Mouse (Mus musculus) midbrain, postnatal 0 days (tissue): ENCODE results near the gene Cdc6. TPM values are rescaled to one million over a fixed set of nuclear protein-coding genes. Genes with fewer than 3 reads are reported as not detected.

Source experiments
- ATAC-seq: fragments of 200-750 bp; cut with Nextera tagmentation; 2 replicates; pipeline ENCODE4 v1.8.0; 2017; ENCODE audit warnings: moderate number of reproducible peaks, mild to moderate bottlenecking, moderate TSS enrichment, moderate library complexity; ENCODE audit not compliant: low FRiP score
- DNase-seq: peaks from one replicate; pipeline ENCODE4 v3.0.0-alpha.2; 2015; ENCODE audit warnings: low spot score
- H3K27ac ChIP-seq: fragments of 300-500 bp; sonication (generic); 2 replicates; pipeline ENCODE4 v1.5.1; 2014; ENCODE audit warnings: low read depth, mild to moderate bottlenecking, low read length, mixed read lengths
- H3K27me3 ChIP-seq: fragments of 300-500 bp; sonication (generic); 2 replicates; pipeline ENCODE4 v1.6.1; 2014; ENCODE audit warnings: low read length, control low read depth, mixed read lengths; ENCODE audit not compliant: insufficient read depth
- H3K36me3 ChIP-seq: fragments of 300-500 bp; sonication (generic); 2 replicates; pipeline ENCODE4 v1.6.1; 2014; ENCODE audit warnings: low read length, control low read depth, mixed read lengths; ENCODE audit not compliant: insufficient read depth
- H3K4me1 ChIP-seq: fragments of 300-500 bp; sonication (generic); 2 replicates; pipeline ENCODE4 v1.6.1; 2014; ENCODE audit warnings: mild to moderate bottlenecking, control low read depth, antibody characterized with exemption, low read length, mixed read lengths; ENCODE audit not compliant: insufficient read depth
- H3K4me2 ChIP-seq: fragments of 300-500 bp; sonication (generic); 2 replicates; pipeline ENCODE4 v1.6.1; 2014; ENCODE audit warnings: low read depth, mild to moderate bottlenecking, low read length, mixed read lengths; ENCODE audit not compliant: poor library complexity, severe bottlenecking
- H3K4me3 ChIP-seq: fragments of 300-500 bp; sonication (generic); 2 replicates; pipeline ENCODE4 v1.5.1; 2014; ENCODE audit warnings: low read depth, mild to moderate bottlenecking, low read length, moderate library complexity
- H3K9ac ChIP-seq: fragments of 300-500 bp; sonication (generic); replicated peaks from 2 replicates; pipeline ENCODE4 v1.6.1; 2014; ENCODE audit warnings: mild to moderate bottlenecking, low read length, moderate library complexity, mixed read lengths; ENCODE audit not compliant: poor library complexity, severe bottlenecking
- H3K9me3 ChIP-seq: fragments of 300-500 bp; sonication (generic); 2 replicates; pipeline ENCODE4 v1.6.1; 2016; ENCODE audit warnings: low read length, control low read depth
- CTCF ChIP-seq: IDR thresholded peaks from 2 replicates; pipeline ENCODE4 v1.5.1; 2016; ENCODE audit warnings: antibody characterized with exemption, mild to moderate bottlenecking
- WGBS: fragments of 180-500 bp; shearing (Covaris S2); extraction: QIAGEN DNeasy Blood & Tissue Kit; methylation state at CpG from one replicate; pipeline ENCODE4 v1.1.7; 2014; 5-methylcytosine and 5-hydroxymethylcytosine counted together
- polyA plus RNA-seq: library from polyadenylated mRNA; unstranded; fragments of >200 nt; fragmentation: Nextera tagmentation; extraction: Ambion mirVana; gene quantifications from 2 replicates; pipeline ENCODE4 v1.2.1, GENCODE M21; 2015
- total RNA-seq: library from RNA; depleted of rRNA; stranded (reverse); fragments of >200 nt; gene quantifications from 2 replicates; pipeline ENCODE4 v1.2.3, GENCODE M21; 2014

Gene Cdc6
- total and polyA plus RNA-seq, 2 experiments from 2014 or later = 0.44 to 0.52 TPM

- no peaks in the 10 kb centered on the region for H3K4me1 ChIP-seq
- no peak overlapping the region for H3K4me3 ChIP-seq
- DNase-seq (no peak), ATAC-seq (no peak)
- H3K36me3 ChIP-seq = peaks cover 29% of the 10 kb centered on the region
- H3K9ac ChIP-seq = 0 out of 2 replicates have a peak overlapping the region, but pooled peaks have one; percentile 39
- no peaks in the 10 kb centered on the region for H3K27me3 ChIP-seq
- TF ChIP-seq CTCF = no peak
- no peak overlapping the region for H3K4me2 ChIP-seq
- no peak overlapping the region for H3K27ac ChIP-seq
- H3K9me3 ChIP-seq = no peaks in the 10 kb centered on the region
- 24% methylated on average over 10 of the region's 10 CpGs for WGBS
Measured at GRCm38 (mm10) chr11:98902621-98903245, 4.9 kb upstream of the Cdc6 start.

GRCm38 (mm10) chr11:98904577-98904976 is 3.0 kb upstream of the Cdc6 start:
- no peak overlapping the region for H3K9ac ChIP-seq
- no peak overlapping the region for H3K27ac ChIP-seq
- peaks cover 17% of the 10 kb centered on the region for H3K36me3 ChIP-seq
- no peak overlapping the region for H3K4me2 ChIP-seq
- no peak for TF ChIP-seq CTCF
- no peak for ATAC-seq
- H3K27me3 ChIP-seq = no peaks in the 10 kb centered on the region
- 89% methylated on average over 2 of the region's 2 CpGs for whole genome bisulfite sequencing
- DNase-seq = no peak
- H3K4me3 ChIP-seq = no peak overlapping the region
- no peaks in the 10 kb centered on the region for H3K4me1 ChIP-seq
- no peaks in the 10 kb centered on the region for H3K9me3 ChIP-seq

- ATAC-seq (no peak), DNase-seq (no peak)
- no peak overlapping the region for H3K27ac ChIP-seq
- 90% methylated on average over 7 of the region's 7 CpGs for WGBS
- no peaks in the 10 kb centered on the region for H3K27me3 ChIP-seq
- H3K4me1 ChIP-seq = no peaks in the 10 kb centered on the region
- no peak overlapping the region for H3K4me2 ChIP-seq
- no peaks in the 10 kb centered on the region for H3K9me3 ChIP-seq
- no peak for TF ChIP-seq CTCF
- peaks cover 12% of the 10 kb centered on the region for H3K36me3 ChIP-seq
- H3K9ac ChIP-seq = no peak overlapping the region
- no peak overlapping the region for H3K4me3 ChIP-seq
Measured at GRCm38 (mm10) chr11:98905033-98905432, 2.6 kb upstream of the Cdc6 start.

GRCm38 (mm10) chr11:98905583-98905982 is 2.0 kb upstream of the Cdc6 start:
- peaks cover 6% of the 10 kb centered on the region for H3K36me3 ChIP-seq
- H3K27me3 ChIP-seq = no peaks in the 10 kb centered on the region
- H3K9ac ChIP-seq = no peak overlapping the region
- no peak overlapping the region for H3K4me2 ChIP-seq
- H3K4me3 ChIP-seq = no peak overlapping the region
- no peak overlapping the region for H3K27ac ChIP-seq
- WGBS = 87% methylated on average over 4 of the region's 4 CpGs
- H3K9me3 ChIP-seq = no peaks in the 10 kb centered on the region
- no peaks in the 10 kb centered on the region for H3K4me1 ChIP-seq
- ATAC-seq (no peak), DNase-seq (no peak)
- TF ChIP-seq CTCF = no peak

DNA sequence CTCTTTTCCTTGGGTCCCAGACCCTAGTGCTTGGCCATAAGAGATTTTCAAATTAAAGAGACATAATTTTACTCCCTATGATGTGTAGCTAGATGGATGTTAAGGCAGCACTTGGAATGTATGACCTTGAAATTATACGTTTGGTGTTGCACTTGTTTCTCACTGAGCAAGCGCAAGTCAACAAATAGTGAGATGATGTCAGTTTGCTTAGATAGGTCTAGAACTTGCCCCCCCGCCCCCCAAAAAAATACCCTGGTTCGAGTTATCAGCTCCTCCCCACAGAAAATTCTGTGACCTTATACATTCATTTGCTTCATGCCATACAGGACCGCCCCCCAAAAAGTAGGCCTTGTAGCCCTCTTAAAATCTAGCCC is 551 bp upstream of the Cdc6 start:
- TF ChIP-seq CTCF = no peak
- Histone ChIP-seq H3K9me3 (no peaks in the 10 kb centered on the region), H3K4me1 (no peaks in the 10 kb centered on the region), H3K36me3 (peaks cover 3% of the 10 kb centered on the region; the same call in 1 of the 2 replicates), H3K4me3 (peak overlapping the region; percentile 39; the same call in 1 of the 2 replicates), H3K4me2 (peak overlapping the region; percentile 48), H3K27me3 (no peaks in the 10 kb centered on the region), H3K27ac (0 out of 2 replicates have a peak overlapping the region, but pooled peaks have one; percentile 38), H3K9ac (no peak overlapping the region)
- ATAC-seq (no peak), DNase-seq (no peak)
- WGBS = 61% methylated on average over 5 of the region's 5 CpGs

- no peaks in the 10 kb centered on the region for H3K9me3 ChIP-seq
- H3K27ac ChIP-seq = no peak overlapping the region
- ATAC-seq = no peak
- H3K4me2 ChIP-seq = no peak overlapping the region
- no peak overlapping the region for H3K9ac ChIP-seq
- no peaks in the 10 kb centered on the region for H3K36me3 ChIP-seq
- H3K27me3 ChIP-seq = no peaks in the 10 kb centered on the region
- DNase-seq = peak; percentile 86
- no peak overlapping the region for H3K4me3 ChIP-seq
- 31% methylated on average over 6 of the region's 6 CpGs for WGBS
- no peaks in the 10 kb centered on the region for H3K4me1 ChIP-seq
- peak; percentile 82 for TF ChIP-seq CTCF
Measured at GRCm38 (mm10) chr11:98909654-98910053, 2.1 kb downstream of the Cdc6 start.
